Mouse (Mus musculus) liver, embryonic 12.5 days (tissue): ENCODE data around the gene Setd5. TPM values are rescaled to one million over a fixed set of nuclear protein-coding genes. Genes with fewer than 3 reads are reported as not detected.

ENCODE experiments used
- ATAC-seq: fragments of 200-750 bp; cut with Nextera tagmentation; 2 replicates; pipeline ENCODE4 v1.8.0; 2017; ENCODE audit warnings: moderate number of reproducible peaks, mild to moderate bottlenecking, moderate library complexity
- H3K27ac ChIP-seq: fragments of 300-500 bp; sonication (generic); 2 replicates; pipeline ENCODE4 v1.5.1; 2016; ENCODE audit warnings: mild to moderate bottlenecking
- H3K27me3 ChIP-seq: fragments of 300-500 bp; sonication (generic); replicated peaks from 2 replicates; pipeline ENCODE4 v1.6.1; 2016; ENCODE audit warnings: mild to moderate bottlenecking, moderate library complexity
- H3K36me3 ChIP-seq: fragments of 300-500 bp; sonication (generic); 2 replicates; pipeline ENCODE4 v1.6.1; 2016; ENCODE audit warnings: mild to moderate bottlenecking, moderate library complexity
- H3K4me1 ChIP-seq: fragments of 300-500 bp; sonication (generic); 2 replicates; pipeline ENCODE4 v1.6.1; 2016
- H3K4me2 ChIP-seq: fragments of 300-500 bp; sonication (generic); 2 replicates; pipeline ENCODE4 v1.6.1; 2016; ENCODE audit warnings: mild to moderate bottlenecking, moderate library complexity
- H3K4me3 ChIP-seq: fragments of 300-500 bp; sonication (generic); 2 replicates; pipeline ENCODE4 v1.5.1; 2016; ENCODE audit warnings: mild to moderate bottlenecking, moderate library complexity
- H3K9ac ChIP-seq: fragments of 300-500 bp; sonication (generic); 2 replicates; pipeline ENCODE4 v1.6.1; 2016; ENCODE audit warnings: mild to moderate bottlenecking, moderate library complexity
- H3K9me3 ChIP-seq: fragments of 300-500 bp; sonication (generic); replicated peaks from 2 replicates; pipeline ENCODE4 v1.6.1; 2016; ENCODE audit warnings: mild to moderate bottlenecking, moderate library complexity
- WGBS: fragments of 180-500 bp; shearing (Covaris S2); methylation state at CpG from one replicate; pipeline ENCODE4 v1.1.7; 2016; ENCODE audit not compliant: insufficient replicate concordance; 5-methylcytosine and 5-hydroxymethylcytosine counted together
- polyA plus RNA-seq: library from polyadenylated mRNA; unstranded; fragments of >200 nt; fragmentation: Nextera tagmentation; extraction: Ambion mirVana; gene quantifications from 2 replicates; pipeline ENCODE4 v1.2.1, GENCODE M21; 2016

Setd5 gene
- polyA plus RNA-seq, 1 experiment from 2014 or later: 27.2 TPM

GRCm38 (mm10) chr6:113040319-113040718 is 36.8 kb upstream of the Setd5 start:
- 61% methylated on average over 2 of the region's 2 CpGs for WGBS
- Histone ChIP-seq H3K4me3 (no peak overlapping the region), H3K36me3 (no peaks in the 10 kb centered on the region), H3K27ac (peak overlapping the region; percentile 74; the same call in 1 of the 2 replicates), H3K4me1 (peaks cover 62% of the 10 kb centered on the region), H3K9me3 (no peaks in the 10 kb centered on the region), H3K27me3 (no peaks in the 10 kb centered on the region), H3K4me2 (no peak overlapping the region), H3K9ac (no peak overlapping the region)
- ATAC-seq: no peak

DNA sequence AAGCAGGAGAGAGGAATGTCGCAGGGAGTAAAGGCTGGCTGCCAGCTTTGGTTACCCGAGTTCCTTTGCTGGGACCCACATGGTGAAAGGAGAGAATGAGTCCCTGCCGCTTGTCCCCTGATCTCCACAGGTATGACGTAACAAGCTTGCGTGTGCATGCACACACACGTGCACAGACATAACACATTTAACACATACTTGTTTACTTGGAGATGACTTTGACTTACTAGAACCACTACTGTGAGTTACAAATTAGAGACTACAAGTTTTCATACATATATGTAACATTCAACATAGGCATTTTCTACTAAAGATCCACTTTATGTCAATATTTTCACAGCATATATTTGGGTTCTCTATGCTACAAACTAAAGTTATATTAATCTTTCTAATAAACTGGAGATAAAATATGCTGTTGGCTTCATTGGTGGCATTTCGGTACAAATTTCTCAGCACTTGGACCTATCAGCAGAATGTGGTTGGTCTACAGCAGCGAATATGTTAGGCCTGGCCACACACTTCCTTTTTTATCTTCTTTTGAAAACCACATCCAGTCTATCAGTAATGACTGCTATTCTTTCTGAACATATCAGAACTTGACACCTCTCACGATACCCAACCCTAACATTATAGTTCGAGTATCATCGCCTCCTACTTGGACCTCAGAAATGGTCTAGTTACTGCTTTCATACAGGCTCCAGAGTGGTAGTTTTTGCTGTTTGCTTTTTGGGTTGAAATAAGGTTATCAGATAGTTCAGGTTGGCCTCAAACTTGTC is 35.8 kb upstream of the Setd5 start:
- WGBS: 28% methylated on average over 11 of the region's 11 CpGs
- Histone ChIP-seq H3K9me3 (no peaks in the 10 kb centered on the region), H3K4me2 (peak overlapping the region; percentile 27), H3K9ac (no peak overlapping the region), H3K27me3 (no peaks in the 10 kb centered on the region), H3K4me1 (peaks cover 65% of the 10 kb centered on the region), H3K27ac (peak overlapping the region; percentile 74), H3K4me3 (no peak overlapping the region), H3K36me3 (no peaks in the 10 kb centered on the region)
- peak; percentile 26 for ATAC-seq

GRCm38 (mm10) chr6:113045575-113045974 is 31.6 kb upstream of the Setd5 start:
- 1% methylated on average over 11 of the region's 11 CpGs for WGBS
- Histone ChIP-seq H3K4me1 (peaks cover 80% of the 10 kb centered on the region), H3K27ac (peak overlapping the region; percentile 96), H3K9ac (peak overlapping the region; percentile 83), H3K36me3 (peaks cover 19% of the 10 kb centered on the region), H3K4me2 (peak overlapping the region; percentile 82), H3K9me3 (no peaks in the 10 kb centered on the region), H3K27me3 (no peaks in the 10 kb centered on the region), H3K4me3 (peak overlapping the region; percentile 78)
- ATAC-seq: peak; percentile 14; the same call in 1 of the 2 replicates

DNA sequence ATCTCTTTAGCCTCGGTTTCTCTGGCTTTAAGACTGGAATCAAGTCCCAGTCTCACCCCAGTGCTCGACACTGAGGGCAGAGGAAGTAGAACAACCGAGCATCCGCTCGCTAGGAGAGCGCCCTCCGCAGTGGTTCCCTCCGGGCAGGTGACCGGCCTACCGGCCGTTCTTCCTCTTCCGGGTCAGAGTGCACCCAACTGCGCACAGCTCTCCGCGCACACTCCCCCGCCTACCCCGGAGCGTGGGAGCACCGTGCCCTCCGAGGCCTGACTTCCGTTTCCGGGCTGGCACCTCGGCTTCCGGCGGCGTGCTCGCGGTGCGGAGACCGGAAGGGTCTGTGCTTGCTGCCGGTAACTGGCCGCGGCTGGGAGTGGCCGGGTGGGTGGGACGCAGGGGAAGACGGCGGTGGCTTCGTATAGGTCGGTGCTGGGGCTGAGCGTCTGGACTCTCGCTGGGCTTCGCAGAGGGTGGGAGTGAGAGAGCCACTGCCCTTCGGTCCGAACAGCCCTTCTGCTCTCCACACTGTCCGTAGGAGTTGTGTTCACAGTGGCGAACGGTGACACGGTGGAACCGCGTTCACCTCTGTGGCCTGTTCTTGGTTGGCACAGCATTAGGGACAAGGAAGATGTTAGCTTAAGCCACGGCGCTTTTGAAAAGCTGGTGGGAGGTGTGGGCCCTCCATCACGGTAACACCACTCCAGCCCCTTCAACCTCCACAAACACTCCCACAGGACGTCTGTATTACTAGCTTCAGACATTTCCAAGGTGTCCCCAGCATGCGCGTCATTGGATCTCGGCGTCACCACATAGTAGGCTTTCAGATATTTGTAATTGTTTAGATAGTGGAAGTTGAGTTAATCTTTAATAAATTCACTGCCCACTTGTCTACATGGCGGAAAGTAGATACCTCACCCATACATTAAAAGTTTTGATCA is 30.9 kb upstream of the Setd5 start, which contains the start of gene Thumpd3:
Gene Thumpd3, plus strand, starts transcription at position 185 of the 935 bp plus-strand sequence.
- under 1% methylated on average over 59 of the region's 59 CpGs for WGBS
- Histone ChIP-seq H3K4me2 (peak within 1 kb of the TSS; percentile 82), H3K4me3 (peak within 1 kb of the TSS; percentile 78), H3K27me3 (no peaks in the 10 kb centered on the region), H3K36me3 (peaks cover 26% of the 10 kb centered on the region), H3K27ac (peak within 1 kb of the TSS; percentile 96), H3K9me3 (no peaks in the 10 kb centered on the region), H3K4me1 (peaks cover 73% of the 10 kb centered on the region), H3K9ac (peak within 1 kb of the TSS; percentile 83)
- ATAC-seq: peak; percentile 96

DNA sequence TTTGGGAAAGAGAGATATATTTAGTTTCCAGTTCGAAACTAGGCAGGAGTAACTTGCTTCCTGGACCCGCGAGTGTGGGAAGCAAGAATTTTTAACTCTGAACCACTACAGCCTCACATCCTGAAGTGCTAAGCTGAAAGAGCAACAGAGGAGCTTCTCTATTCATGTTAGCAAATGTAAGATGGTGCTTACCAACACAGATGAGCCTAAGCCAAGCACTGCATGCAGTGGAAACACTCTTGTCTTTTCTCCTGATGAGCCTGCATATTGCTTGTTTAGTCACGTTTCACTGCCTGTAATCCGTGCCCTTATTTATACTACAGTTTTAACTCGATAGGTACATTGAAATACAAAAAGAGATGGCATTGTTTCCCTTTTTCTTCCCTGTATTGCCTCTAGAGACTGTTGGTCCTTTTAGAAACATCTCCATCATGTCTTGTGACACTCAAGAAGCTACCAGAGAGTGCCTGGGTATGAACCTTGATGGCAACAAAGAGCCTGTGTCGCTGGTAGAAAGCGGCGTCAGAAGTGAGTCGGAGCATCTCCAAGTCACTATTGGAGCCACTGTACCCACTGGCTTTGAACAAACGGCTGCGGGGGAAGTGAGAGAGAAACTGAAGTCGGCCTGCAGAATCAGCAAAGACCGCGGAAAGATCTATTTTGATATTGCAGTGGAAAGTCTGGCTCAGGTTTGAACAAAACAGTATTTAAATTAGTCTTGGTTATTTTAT is 30.0 kb upstream of the Setd5 start:
- H3K27ac ChIP-seq: peak overlapping the region; percentile 96
- peaks cover 33% of the 10 kb centered on the region for H3K36me3 ChIP-seq
- WGBS: 21% methylated on average over 15 of the region's 15 CpGs
- H3K27me3 ChIP-seq: no peaks in the 10 kb centered on the region
- H3K4me3 ChIP-seq: peak overlapping the region; percentile 78
- ATAC-seq: no peak
- no peaks in the 10 kb centered on the region for H3K9me3 ChIP-seq
- H3K9ac ChIP-seq: peak overlapping the region; percentile 83
- H3K4me1 ChIP-seq: peaks cover 65% of the 10 kb centered on the region
- peak overlapping the region; percentile 82 for H3K4me2 ChIP-seq

DNA sequence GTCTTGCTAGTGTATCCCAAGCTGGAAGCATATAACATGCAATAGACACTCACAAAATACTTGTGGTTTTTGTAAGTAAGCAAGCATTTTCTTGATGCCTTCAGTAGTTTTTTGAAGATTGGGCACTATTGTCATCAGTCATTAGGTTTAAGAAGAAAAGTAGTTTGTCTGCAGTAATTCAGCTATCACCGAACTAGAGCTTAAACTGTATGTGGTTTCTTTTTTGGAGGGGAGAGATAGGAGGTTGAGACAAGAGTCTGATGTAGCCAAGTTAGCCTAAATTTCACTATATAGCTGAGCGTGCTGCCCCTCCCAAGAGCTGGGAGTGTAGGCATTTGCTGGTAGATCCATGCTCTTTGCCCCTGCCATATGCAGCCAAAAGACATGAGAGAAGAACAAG is 28.8 kb upstream of the Setd5 start:
- ATAC-seq: no peak
- Histone ChIP-seq H3K36me3 (peaks cover 45% of the 10 kb centered on the region), H3K27me3 (no peaks in the 10 kb centered on the region), H3K4me2 (peak overlapping the region; percentile 82), H3K4me1 (peaks cover 57% of the 10 kb centered on the region), H3K27ac (peak overlapping the region; percentile 63), H3K9me3 (no peaks in the 10 kb centered on the region), H3K9ac (peak overlapping the region; percentile 40), H3K4me3 (peak overlapping the region; percentile 78)
- WGBS: 66% methylated on average over 2 of the region's 2 CpGs

- WGBS: 38% methylated on average over 3 of the region's 3 CpGs
- Histone ChIP-seq H3K4me2 (peak overlapping the region; percentile 82), H3K9me3 (no peaks in the 10 kb centered on the region), H3K9ac (no peak overlapping the region), H3K4me1 (peaks cover 56% of the 10 kb centered on the region), H3K27me3 (no peaks in the 10 kb centered on the region), H3K27ac (peak overlapping the region; percentile 63), H3K4me3 (no peak overlapping the region), H3K36me3 (peaks cover 53% of the 10 kb centered on the region)
- ATAC-seq: no peak
These were observed 28.0 kb upstream of the Setd5 start for GRCm38 (mm10) chr6:113049159-113049558.

- Histone ChIP-seq H3K27me3 (no peaks in the 10 kb centered on the region), H3K27ac (no peak overlapping the region), H3K4me1 (peaks cover 33% of the 10 kb centered on the region), H3K4me3 (no peak overlapping the region), H3K36me3 (peaks cover 89% of the 10 kb centered on the region), H3K9ac (no peak overlapping the region), H3K4me2 (no peak overlapping the region), H3K9me3 (no peaks in the 10 kb centered on the region)
- no peak for ATAC-seq
- WGBS: 64% methylated on average over 3 of the region's 3 CpGs
These were observed 24.2 kb upstream of the Setd5 start for GRCm38 (mm10) chr6:113052972-113053371.

- Histone ChIP-seq H3K27me3 (no peaks in the 10 kb centered on the region), H3K4me1 (peaks cover 17% of the 10 kb centered on the region; the same call in 1 of the 2 replicates), H3K4me2 (no peak overlapping the region), H3K27ac (no peak overlapping the region), H3K9ac (no peak overlapping the region), H3K9me3 (no peaks in the 10 kb centered on the region), H3K4me3 (no peak overlapping the region), H3K36me3 (peaks cover 91% of the 10 kb centered on the region)
- ATAC-seq: no peak
- WGBS: 79% methylated on average over 6 of the region's 6 CpGs
These were observed 22.5 kb upstream of the Setd5 start for GRCm38 (mm10) chr6:113054552-113055107.

- no peak overlapping the region for H3K27ac ChIP-seq
- no peak overlapping the region for H3K4me2 ChIP-seq
- 44% methylated on average over 1 of the region's 1 CpGs for WGBS
- ATAC-seq: no peak
- H3K4me1 ChIP-seq: no peaks in the 10 kb centered on the region
- H3K9me3 ChIP-seq: no peaks in the 10 kb centered on the region
- no peak overlapping the region for H3K9ac ChIP-seq
- peaks cover 94% of the 10 kb centered on the region for H3K36me3 ChIP-seq
- no peaks in the 10 kb centered on the region for H3K27me3 ChIP-seq
- no peak overlapping the region for H3K4me3 ChIP-seq
These were observed 16.1 kb upstream of the Setd5 start for GRCm38 (mm10) chr6:113060892-113061563.

GRCm38 (mm10) chr6:113062253-113062652 is 14.9 kb upstream of the Setd5 start:
- Histone ChIP-seq H3K4me3 (no peak overlapping the region), H3K27me3 (no peaks in the 10 kb centered on the region), H3K4me1 (no peaks in the 10 kb centered on the region), H3K9ac (no peak overlapping the region), H3K4me2 (no peak overlapping the region), H3K36me3 (peaks cover 94% of the 10 kb centered on the region), H3K27ac (no peak overlapping the region), H3K9me3 (no peaks in the 10 kb centered on the region)
- 72% methylated on average over 3 of the region's 3 CpGs for WGBS
- no peak for ATAC-seq
